Mouse (Mus musculus) intestine, embryonic 15.5 days (tissue): ENCODE data around the gene Exoc7. TPM values are rescaled to one million over a fixed set of nuclear protein-coding genes. Genes with fewer than 3 reads are reported as not detected.

ENCODE experiments used
- ATAC-seq: fragments of 200-750 bp; cut with Nextera tagmentation; 2 replicates; pipeline ENCODE4 v1.8.0; 2017; ENCODE audit warnings: moderate TSS enrichment, moderate library complexity
- H3K27ac ChIP-seq: fragments of 300-500 bp; sonication (generic); 2 replicates; pipeline ENCODE4 v1.5.1; 2015; ENCODE audit warnings: mild to moderate bottlenecking, inconsistent platforms
- H3K27me3 ChIP-seq: fragments of 300-500 bp; sonication (generic); replicated peaks from 2 replicates; pipeline ENCODE4 v1.6.1; 2015; ENCODE audit warnings: inconsistent platforms
- H3K36me3 ChIP-seq: fragments of 300-500 bp; sonication (generic); 2 replicates; pipeline ENCODE4 v1.6.1; 2015; ENCODE audit warnings: inconsistent platforms
- H3K4me1 ChIP-seq: fragments of 300-500 bp; sonication (generic); replicated peaks from 2 replicates; pipeline ENCODE4 v1.6.1; 2015; ENCODE audit warnings: inconsistent platforms
- H3K4me2 ChIP-seq: fragments of 300-500 bp; sonication (generic); replicated peaks from 2 replicates; pipeline ENCODE4 v1.6.1; 2015; ENCODE audit warnings: mild to moderate bottlenecking, inconsistent platforms
- H3K4me3 ChIP-seq: fragments of 300-500 bp; sonication (generic); replicated peaks from 2 replicates; pipeline ENCODE4 v1.5.1; 2015; ENCODE audit warnings: inconsistent platforms
- H3K9ac ChIP-seq: fragments of 300-500 bp; sonication (generic); 2 replicates; pipeline ENCODE4 v1.6.1; 2015; ENCODE audit warnings: inconsistent platforms
- H3K9me3 ChIP-seq: fragments of 300-500 bp; sonication (generic); 2 replicates; pipeline ENCODE4 v1.6.1; 2016; ENCODE audit warnings: inconsistent platforms
- WGBS: fragments of 180-500 bp; shearing (Covaris S2); methylation state at CpG from one replicate; pipeline ENCODE4 v1.1.7; 2015; 5-methylcytosine and 5-hydroxymethylcytosine counted together
- polyA plus RNA-seq: library from polyadenylated mRNA; unstranded; fragments of >200 nt; fragmentation: Nextera tagmentation; extraction: Ambion mirVana; gene quantifications from 2 replicates; pipeline ENCODE4 v1.2.1, GENCODE M21; 2015

Exoc7 gene
- polyA plus RNA-seq, 1 experiment from 2014 or later: 52.1 TPM

DNA sequence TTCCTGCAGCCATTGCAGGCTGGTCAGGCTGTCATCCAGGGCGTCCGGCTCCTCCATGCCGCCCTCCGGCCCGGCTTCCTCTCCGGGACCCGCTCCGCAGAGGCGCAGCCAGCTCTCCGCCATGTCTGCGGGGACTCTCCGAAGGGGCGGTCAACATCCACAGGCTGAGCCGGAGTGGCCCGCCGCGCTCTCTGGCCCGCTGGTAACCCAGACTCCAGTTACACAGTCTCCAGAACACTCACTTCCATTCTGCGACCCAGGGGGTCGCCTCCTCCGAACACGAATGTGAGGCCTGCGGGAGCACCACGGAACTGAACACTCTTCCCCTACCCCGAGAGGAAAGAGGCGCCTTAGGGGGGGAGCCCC lies 27.4 kb upstream of the Exoc7 start:
- 6% methylated on average over 26 of the region's 26 CpGs for WGBS
- Histone ChIP-seq H3K4me1 (peaks cover 55% of the 10 kb centered on the region), H3K9ac (0 out of 2 replicates have a peak overlapping the region, but pooled peaks have one; percentile 24), H3K27ac (no peak overlapping the region), H3K4me2 (peak overlapping the region; percentile 96), H3K4me3 (peak overlapping the region; percentile 60), H3K36me3 (no peaks in the 10 kb centered on the region), H3K9me3 (no peaks in the 10 kb centered on the region), H3K27me3 (peaks cover 22% of the 10 kb centered on the region)
- no peak for ATAC-seq

GRCm38 (mm10) chr11:116333526-116334416 lies 26.7 kb upstream of the Exoc7 start:
- Histone ChIP-seq H3K36me3 (no peaks in the 10 kb centered on the region), H3K4me2 (peak overlapping the region; percentile 96), H3K9ac (0 out of 2 replicates have a peak overlapping the region, but pooled peaks have one; percentile 24), H3K4me3 (peak overlapping the region; percentile 60), H3K27ac (0 out of 2 replicates have a peak overlapping the region, but pooled peaks have one; percentile 1), H3K27me3 (peaks cover 22% of the 10 kb centered on the region), H3K9me3 (no peaks in the 10 kb centered on the region), H3K4me1 (peaks cover 56% of the 10 kb centered on the region)
- no peak for ATAC-seq
- 22% methylated on average over 31 of the region's 31 CpGs for WGBS

- H3K4me2 ChIP-seq: peak overlapping the region; percentile 96
- H3K9me3 ChIP-seq: no peaks in the 10 kb centered on the region
- no peak for ATAC-seq
- H3K4me1 ChIP-seq: peaks cover 56% of the 10 kb centered on the region
- no peak overlapping the region for H3K4me3 ChIP-seq
- WGBS: 77% methylated on average over 3 of the region's 3 CpGs
- H3K27me3 ChIP-seq: peaks cover 22% of the 10 kb centered on the region
- H3K27ac ChIP-seq: 0 out of 2 replicates have a peak overlapping the region, but pooled peaks have one; percentile 1
- H3K36me3 ChIP-seq: no peaks in the 10 kb centered on the region
- no peak overlapping the region for H3K9ac ChIP-seq
Measured at GRCm38 (mm10) chr11:116332983-116333270, 25.9 kb upstream of the Exoc7 start.

DNA sequence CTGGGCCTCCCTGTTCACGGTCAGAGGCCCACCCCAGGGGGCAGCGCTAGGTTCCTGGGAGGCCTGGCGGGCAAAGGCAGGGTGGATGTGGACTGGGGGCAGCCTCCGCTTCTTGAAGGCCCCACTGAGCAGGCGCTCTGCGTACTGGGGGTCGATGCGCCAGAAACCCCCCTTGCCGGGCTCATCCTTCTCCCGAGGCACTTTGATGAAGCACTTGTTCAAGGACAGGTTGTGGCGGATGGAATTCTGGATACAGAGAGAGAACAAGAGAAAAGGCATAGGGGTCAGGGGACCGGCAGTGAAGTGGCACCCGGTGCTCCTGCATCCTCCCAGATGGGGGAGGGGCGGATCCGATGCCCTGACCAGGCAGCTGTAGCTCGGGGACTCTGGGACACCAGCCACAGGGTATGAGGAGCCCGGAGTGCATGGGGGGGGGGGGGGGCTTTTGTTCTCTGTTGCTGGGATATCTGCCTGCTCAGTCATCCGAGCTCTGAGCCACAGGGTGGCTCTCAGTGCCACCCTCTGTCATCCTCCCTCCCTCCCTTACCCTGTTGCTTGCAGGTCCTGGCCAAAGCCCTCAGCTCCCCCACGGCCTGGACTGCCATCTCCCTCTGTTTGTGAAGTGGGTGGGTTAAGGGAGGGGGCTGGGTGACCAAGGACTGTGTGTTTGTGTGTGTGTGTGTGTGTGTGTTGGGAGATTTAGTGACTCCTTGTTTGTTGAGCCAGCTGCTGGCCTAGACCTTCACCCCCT lies 25.4 kb upstream of the Exoc7 start:
- ATAC-seq: no peak
- Histone ChIP-seq H3K27ac (no peak overlapping the region), H3K27me3 (peaks cover 22% of the 10 kb centered on the region), H3K4me3 (no peak overlapping the region), H3K9me3 (no peaks in the 10 kb centered on the region), H3K4me2 (no peak overlapping the region; the same call in 1 of the 2 replicates), H3K36me3 (no peaks in the 10 kb centered on the region), H3K9ac (no peak overlapping the region), H3K4me1 (peaks cover 56% of the 10 kb centered on the region)
- 38% methylated on average over 19 of the region's 19 CpGs for WGBS

DNA sequence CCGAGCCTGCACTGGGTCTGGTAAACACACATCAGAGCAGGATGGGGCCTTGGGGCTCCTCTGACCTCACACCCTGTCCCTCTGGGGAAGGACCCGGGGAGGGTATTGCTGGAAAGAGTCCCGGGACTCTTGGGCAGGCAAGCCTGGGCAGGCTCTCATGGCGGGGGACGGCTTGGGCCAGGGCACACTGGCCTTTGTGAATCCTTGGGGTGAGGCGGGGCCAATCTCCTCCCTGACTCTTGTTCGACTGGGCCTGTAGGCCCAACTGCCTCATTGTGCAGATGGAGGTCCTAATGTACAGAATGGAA lies 23.1 kb upstream of the Exoc7 start:
- H3K27me3 ChIP-seq: peaks cover 21% of the 10 kb centered on the region
- H3K4me3 ChIP-seq: no peak overlapping the region
- H3K9ac ChIP-seq: no peak overlapping the region
- H3K9me3 ChIP-seq: no peaks in the 10 kb centered on the region
- H3K36me3 ChIP-seq: no peaks in the 10 kb centered on the region
- peaks cover 47% of the 10 kb centered on the region for H3K4me1 ChIP-seq
- no peak overlapping the region for H3K4me2 ChIP-seq
- H3K27ac ChIP-seq: no peak overlapping the region
- no peak for ATAC-seq
- WGBS: 72% methylated on average over 7 of the region's 7 CpGs

DNA sequence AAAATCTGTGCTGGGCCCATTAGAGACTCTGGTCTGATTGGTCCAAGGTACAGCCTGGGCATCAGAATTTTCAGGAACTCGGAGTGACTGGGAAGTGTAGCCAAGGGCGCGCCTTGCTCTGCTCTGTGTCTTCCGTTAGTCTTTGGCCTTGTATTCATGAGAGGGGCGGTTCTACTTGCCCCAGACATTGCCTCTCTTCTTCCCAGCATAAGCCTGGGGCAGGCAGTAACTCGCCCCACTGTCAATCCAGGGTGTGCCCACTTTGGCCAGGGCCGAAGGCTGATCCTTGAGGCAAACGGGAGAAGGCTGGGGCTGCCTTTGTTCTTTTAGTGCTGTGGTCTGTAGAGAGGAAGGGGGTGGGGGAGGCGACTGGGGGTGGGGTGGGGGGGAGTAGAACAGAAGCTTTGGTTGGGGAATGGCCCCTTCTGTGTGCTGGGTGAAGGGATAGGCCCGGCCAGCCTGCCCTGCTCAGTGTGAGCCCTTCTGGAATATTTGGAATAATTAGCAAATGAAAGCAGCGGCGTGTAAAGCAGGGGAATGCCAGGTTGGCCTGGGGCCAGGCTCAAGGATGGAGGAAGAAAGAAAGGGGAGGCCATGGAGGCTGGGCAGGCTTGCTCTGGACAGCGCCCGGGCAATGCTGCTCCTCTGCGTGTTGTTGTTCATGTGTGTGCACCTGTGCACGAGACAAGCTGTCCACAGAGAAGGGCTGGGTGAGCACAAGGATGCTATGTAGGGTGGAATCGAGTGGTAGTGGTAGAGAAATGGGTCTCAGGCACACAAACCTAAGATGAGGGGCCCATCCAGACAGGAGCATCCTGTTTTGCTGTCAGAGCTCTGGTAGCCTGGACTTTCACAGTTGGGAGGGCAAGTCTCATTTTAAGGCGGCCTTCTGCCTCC lies 22.5 kb upstream of the Exoc7 start:
- ATAC-seq: no peak
- Histone ChIP-seq H3K4me2 (no peak overlapping the region), H3K9me3 (no peaks in the 10 kb centered on the region), H3K4me3 (no peak overlapping the region), H3K36me3 (no peaks in the 10 kb centered on the region), H3K27ac (no peak overlapping the region), H3K4me1 (peaks cover 41% of the 10 kb centered on the region), H3K9ac (no peak overlapping the region), H3K27me3 (peaks cover 15% of the 10 kb centered on the region)
- 51% methylated on average over 18 of the region's 18 CpGs for WGBS

GRCm38 (mm10) chr11:116326963-116327603 lies 20.1 kb upstream of the Exoc7 start:
- WGBS: 63% methylated on average over 7 of the region's 7 CpGs
- H3K9ac ChIP-seq: no peak overlapping the region
- H3K4me3 ChIP-seq: no peak overlapping the region
- H3K4me1 ChIP-seq: peaks cover 19% of the 10 kb centered on the region
- no peaks in the 10 kb centered on the region for H3K36me3 ChIP-seq
- H3K27ac ChIP-seq: no peak overlapping the region
- no peak overlapping the region for H3K4me2 ChIP-seq
- H3K9me3 ChIP-seq: no peaks in the 10 kb centered on the region
- H3K27me3 ChIP-seq: no peaks in the 10 kb centered on the region
- ATAC-seq: no peak

- WGBS: 2% methylated on average over 41 of the region's 41 CpGs
Measured at GRCm38 (mm10) chr11:116318719-116319659, 12.0 kb upstream of the Exoc7 start.

DNA sequence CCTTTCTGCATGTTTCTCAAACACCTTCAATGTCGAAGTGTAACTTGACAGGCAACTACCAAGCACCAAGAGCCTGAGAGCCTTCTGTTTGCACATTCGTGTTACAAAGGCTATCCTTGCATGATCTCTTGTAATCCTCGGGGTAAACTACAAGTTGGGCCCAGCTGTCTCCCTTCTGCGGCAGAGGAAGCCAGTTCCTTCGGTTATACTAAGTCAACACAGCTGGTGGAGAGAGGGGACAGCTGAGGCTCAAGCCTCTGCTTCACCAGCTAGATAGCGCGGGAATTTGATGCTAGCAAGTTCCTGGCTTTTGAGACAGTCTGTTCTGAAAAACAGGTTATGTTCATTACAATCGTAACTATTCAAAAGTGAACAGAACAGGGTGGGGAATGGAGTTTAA lies 5.3 kb upstream of the Exoc7 start:
- Histone ChIP-seq H3K36me3 (no peaks in the 10 kb centered on the region), H3K27ac (0 out of 2 replicates have a peak overlapping the region, but pooled peaks have one; percentile 27), H3K9me3 (no peaks in the 10 kb centered on the region), H3K4me3 (no peak overlapping the region), H3K9ac (no peak overlapping the region), H3K4me2 (no peak overlapping the region), H3K4me1 (peaks cover 3% of the 10 kb centered on the region; the same call in 1 of the 2 replicates), H3K27me3 (no peaks in the 10 kb centered on the region)
- peak; percentile 68; the same call in 1 of the 2 replicates for ATAC-seq
- 21% methylated on average over 8 of the region's 8 CpGs for WGBS

More at GRCm38 (mm10) chr11:116318719-116319659, 12.0 kb upstream of the Exoc7 start:
- H3K27me3 ChIP-seq: no peaks in the 10 kb centered on the region
- peak; percentile 88 for ATAC-seq
- H3K4me1 ChIP-seq: peaks cover 4% of the 10 kb centered on the region; the same call in 1 of the 2 replicates
- no peak overlapping the region for H3K27ac ChIP-seq
- peak overlapping the region; percentile 62 for H3K9ac ChIP-seq
- no peaks in the 10 kb centered on the region for H3K9me3 ChIP-seq
- H3K36me3 ChIP-seq: no peaks in the 10 kb centered on the region
- H3K4me2 ChIP-seq: peak overlapping the region; percentile 96
- H3K4me3 ChIP-seq: peak overlapping the region; percentile 38

DNA sequence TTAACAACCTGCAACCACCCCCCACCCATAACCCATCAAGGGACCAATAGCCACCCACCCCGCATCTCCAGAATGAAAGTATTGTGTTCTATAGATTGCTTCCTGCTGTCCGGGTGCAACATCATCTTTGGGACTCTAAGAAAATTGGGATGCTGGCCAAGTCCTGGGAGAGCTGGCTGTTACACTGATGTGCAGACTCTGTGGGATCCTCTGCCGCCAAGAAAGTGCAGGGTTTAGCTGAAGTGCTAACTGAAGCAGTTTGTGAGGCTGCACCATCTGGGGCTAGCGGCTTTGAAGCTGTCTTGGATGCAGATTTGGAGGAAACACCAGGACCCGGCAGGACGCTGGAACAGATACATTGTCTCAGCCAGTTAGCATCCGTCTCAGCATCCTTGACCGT lies 4.1 kb upstream of the Exoc7 start:
- Histone ChIP-seq H3K36me3 (no peaks in the 10 kb centered on the region), H3K9ac (no peak overlapping the region), H3K27ac (no peak overlapping the region), H3K4me2 (no peak overlapping the region), H3K4me3 (no peak overlapping the region), H3K27me3 (no peaks in the 10 kb centered on the region), H3K4me1 (peaks cover 3% of the 10 kb centered on the region; the same call in 1 of the 2 replicates), H3K9me3 (no peaks in the 10 kb centered on the region)
- ATAC-seq: no peak
- 31% methylated on average over 8 of the region's 8 CpGs for WGBS

DNA sequence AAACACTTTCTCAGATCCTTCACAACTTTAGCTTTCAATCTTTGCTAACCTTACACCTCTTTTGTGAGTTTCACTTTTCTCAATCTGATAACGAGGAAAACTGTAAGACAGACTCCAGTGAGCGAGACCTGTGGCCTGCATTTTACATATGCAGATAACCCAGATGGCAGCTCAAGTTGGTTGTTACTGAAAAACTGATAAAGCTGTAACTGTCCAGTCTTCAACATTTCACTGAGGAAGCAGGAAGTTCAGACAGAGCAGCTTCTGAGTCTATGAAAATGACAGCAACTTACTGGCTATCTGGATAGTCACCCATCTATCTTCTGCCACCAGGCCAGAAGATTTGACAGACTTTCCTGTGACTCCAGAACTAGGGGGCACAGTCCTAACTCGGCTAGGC lies 2.6 kb upstream of the Exoc7 start:
- no peak for ATAC-seq
- 0 out of 2 replicates have a peak, but pooled peaks cover 3% of the 10 kb centered on the region for H3K9me3 ChIP-seq
- H3K4me2 ChIP-seq: no peak overlapping the region
- H3K4me1 ChIP-seq: peaks cover 3% of the 10 kb centered on the region; the same call in 1 of the 2 replicates
- no peak overlapping the region for H3K4me3 ChIP-seq
- H3K9ac ChIP-seq: no peak overlapping the region
- 79% methylated on average over 3 of the region's 3 CpGs for WGBS
- H3K27me3 ChIP-seq: no peaks in the 10 kb centered on the region
- H3K27ac ChIP-seq: no peak overlapping the region
- peaks cover 2% of the 10 kb centered on the region; the same call in 1 of the 2 replicates for H3K36me3 ChIP-seq
